11 mouse cellular contexts compared by ENCODE assay signal in genomic region chr14:28535814-28536213, GRCm38 (mm10). TPM values are rescaled to one million over a fixed set of nuclear protein-coding genes. Genes with fewer than 3 reads are reported as not detected.
DNase-seq lines count a peak whose midpoint lies in the region; ATAC-seq and TF ChIP-seq lines count a peak whose summit lies in the region.
"Had no signal": no experiment of that assay in that cellular context is flagged by ENCODE, and none has a peak within 500 bp of the region (broad histone marks: within the 10 kb centered on the region; RNA-seq: fewer than 3 reads in every experiment).

No protein-coding gene starts in this region.

- H3K4me1 ChIP-seq in heart, embryonic 11.5 days (ENCODE audit: control insufficient read depth, insufficient read depth, low read length) = no peaks in the 10 kb centered on the region
- H3K4me1 ChIP-seq: liver, embryonic 15.5 days; midbrain, embryonic 15.5 days had no signal

- 0 out of 2 replicates have a peak, but pooled peaks cover 2% of the 10 kb centered on the region for H3K27me3 ChIP-seq in heart, embryonic 11.5 days (ENCODE audit: control insufficient read depth, insufficient read depth, low read length)
- H3K27me3 ChIP-seq: embryonic facial prominence, embryonic 15.5 days; liver, embryonic 15.5 days; midbrain, embryonic 15.5 days had no signal

- no peak for TF ChIP-seq CTCF in gastrocnemius, adult 2 months (IDR thresholded peaks at IDR 0.05)

- H3K4me3 ChIP-seq in heart, embryonic 11.5 days (ENCODE audit: low read depth, low read length) = no peak overlapping the region
- H3K4me3 ChIP-seq in gastrocnemius, adult 2 months = no peak overlapping the region
- H3K4me3 ChIP-seq: embryonic facial prominence, embryonic 15.5 days; liver, embryonic 15.5 days; midbrain, embryonic 15.5 days had no signal

- ATAC-seq in heart, embryonic 11.5 days (replicated peaks; ENCODE audit: insufficient number of reproducible peaks, low FRiP score, low TSS enrichment) = no peak
- ATAC-seq in inflammation-experienced regulatory T-cells, adult 6 months = no peak
- ATAC-seq: midbrain, embryonic 15.5 days had no signal

- intact Hi-C loops in gastrocnemius, adult 2 months (cut with DNase I) = no loop called here

- H3K9me3 ChIP-seq in heart, embryonic 11.5 days (replicated peaks; ENCODE audit: control insufficient read depth, low read length) = no peaks in the 10 kb centered on the region
- H3K9me3 ChIP-seq: embryonic facial prominence, embryonic 15.5 days; liver, embryonic 15.5 days; midbrain, embryonic 15.5 days had no signal

- no peak overlapping the region for H3K9ac ChIP-seq in heart, embryonic 11.5 days (ENCODE audit: low read depth, low read length)
- H3K9ac ChIP-seq: embryonic facial prominence, embryonic 15.5 days; liver, embryonic 15.5 days; midbrain, embryonic 15.5 days had no signal

- no peak overlapping the region for H3K27ac ChIP-seq in heart, embryonic 11.5 days (ENCODE audit: low read depth, low read length)
- no peak overlapping the region for H3K27ac ChIP-seq in gastrocnemius, adult 2 months
- H3K27ac ChIP-seq: embryonic facial prominence, embryonic 15.5 days; liver, embryonic 15.5 days; midbrain, embryonic 15.5 days had no signal

- H3K4me2 ChIP-seq in heart, embryonic 11.5 days = no peak overlapping the region
- H3K4me2 ChIP-seq: embryonic facial prominence, embryonic 15.5 days; liver, embryonic 15.5 days; midbrain, embryonic 15.5 days had no signal

- DNase-seq in heart, adult 11 months = peak; percentile 90
- DNase-seq in ovary, postnatal 36 days (ENCODE audit: low spot score) = peak; percentile 38
- no peak for DNase-seq in ovary, postnatal 10 days (ENCODE audit: low spot score)
- peak; percentile 77 for DNase-seq in gastrocnemius, adult 2 months
- peak; percentile 10 to 29 for DNase-seq in layer of hippocampus, postnatal 36 days
- DNase-seq in thymus, postnatal 10 days (ENCODE audit: low spot score in 2 of 2) = no peak

- H3K36me3 ChIP-seq in heart, embryonic 11.5 days (ENCODE audit: control insufficient read depth, insufficient read depth, low read length) = no peaks in the 10 kb centered on the region
- H3K36me3 ChIP-seq: embryonic facial prominence, embryonic 15.5 days; liver, embryonic 15.5 days; midbrain, embryonic 15.5 days had no signal

- WGBS in heart, embryonic 11.5 days (ENCODE audit: insufficient replicate concordance) = 74% methylated on average over 4 of the region's 4 CpGs

RNA-seq across cellular contexts. Expression of gene Wnt5a, which starts 31.3 kb away (rescaled TPM):
- 37.2 and 42.5 TPM in 2 replicates for polyA plus RNA-seq in heart, embryonic 11.5 days (2014; fragmentation: Nextera tagmentation; extraction: Ambion mirVana)
- total RNA-seq in gastrocnemius, adult 2 months (2021) = 1 to 10 TPM; 4.9 to 6.2 TPM
- 10 to 100 TPM; 10.1 to 11.2 TPM for total RNA-seq in layer of hippocampus, postnatal 36 days (2021)
- not detected for polyA plus RNA-seq in inflammation-experienced regulatory T-cells, adult 6 months (2017; shearing (Covaris generic))

Comparison
In these comparisons a context has a peak if more than half of its experiments do, and no peak if none do; other contexts are left out.
1. DNase-seq: peak in heart, adult 11 months (single experiment), ovary, postnatal 36 days (single experiment), gastrocnemius, adult 2 months (single experiment) and layer of hippocampus, postnatal 36 days (2 of 2); none in ovary, postnatal 10 days (single experiment) and thymus, postnatal 10 days (0 of 2).